Mouse (Mus musculus): Measurements from ENCODE around the gene Msantd2. TPM values are rescaled to one million over a fixed set of nuclear protein-coding genes. Genes with fewer than 3 reads are reported as not detected.

Msantd2 gene
- polyA plus RNA-seq (2015; fragmentation: Nextera tagmentation; extraction: Ambion mirVana), result 10.8 and 11.0 TPM in 2 replicates

DNA sequence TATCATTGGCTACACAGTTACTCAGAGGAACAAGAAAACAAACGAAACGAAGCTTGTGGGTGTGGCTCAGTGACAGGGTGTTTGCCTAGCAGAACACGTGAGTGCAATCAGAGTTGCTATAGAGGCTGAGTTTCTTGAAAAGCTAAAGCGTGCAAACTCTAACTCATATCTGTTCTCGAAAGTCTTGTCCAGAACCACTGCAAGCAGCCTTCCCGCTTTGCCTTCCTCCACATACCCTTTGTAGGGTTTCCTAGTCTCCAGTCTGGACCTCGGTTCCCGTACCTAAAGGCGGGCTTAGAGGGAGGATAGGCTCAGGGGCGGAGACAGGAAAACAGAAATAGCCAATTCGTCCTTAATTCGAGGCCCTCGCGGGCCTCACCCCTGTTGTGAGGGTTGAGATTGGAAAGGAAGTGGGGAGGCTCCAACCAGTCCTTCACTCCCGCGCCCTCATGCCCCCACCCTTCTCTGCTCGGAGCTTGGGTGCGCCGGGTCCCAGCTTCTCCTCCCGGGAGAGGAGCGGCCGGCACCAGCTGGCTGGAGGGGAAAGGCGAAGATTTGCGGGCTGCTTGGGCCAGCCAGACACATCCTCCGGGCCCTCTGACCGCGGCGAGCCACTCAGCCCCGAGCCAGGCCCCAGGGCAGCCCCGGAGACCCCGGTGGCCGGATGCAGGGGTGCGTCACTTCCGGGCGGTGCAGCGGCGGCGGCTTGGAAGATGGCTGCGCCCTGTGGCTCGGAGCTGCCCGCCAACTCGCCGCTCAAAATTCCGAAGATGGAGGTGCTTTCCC, at the start of gene Msantd2:
Gene Msantd2, plus strand, starts transcription at position 709 of the 786 bp plus-strand sequence.

DNA sequence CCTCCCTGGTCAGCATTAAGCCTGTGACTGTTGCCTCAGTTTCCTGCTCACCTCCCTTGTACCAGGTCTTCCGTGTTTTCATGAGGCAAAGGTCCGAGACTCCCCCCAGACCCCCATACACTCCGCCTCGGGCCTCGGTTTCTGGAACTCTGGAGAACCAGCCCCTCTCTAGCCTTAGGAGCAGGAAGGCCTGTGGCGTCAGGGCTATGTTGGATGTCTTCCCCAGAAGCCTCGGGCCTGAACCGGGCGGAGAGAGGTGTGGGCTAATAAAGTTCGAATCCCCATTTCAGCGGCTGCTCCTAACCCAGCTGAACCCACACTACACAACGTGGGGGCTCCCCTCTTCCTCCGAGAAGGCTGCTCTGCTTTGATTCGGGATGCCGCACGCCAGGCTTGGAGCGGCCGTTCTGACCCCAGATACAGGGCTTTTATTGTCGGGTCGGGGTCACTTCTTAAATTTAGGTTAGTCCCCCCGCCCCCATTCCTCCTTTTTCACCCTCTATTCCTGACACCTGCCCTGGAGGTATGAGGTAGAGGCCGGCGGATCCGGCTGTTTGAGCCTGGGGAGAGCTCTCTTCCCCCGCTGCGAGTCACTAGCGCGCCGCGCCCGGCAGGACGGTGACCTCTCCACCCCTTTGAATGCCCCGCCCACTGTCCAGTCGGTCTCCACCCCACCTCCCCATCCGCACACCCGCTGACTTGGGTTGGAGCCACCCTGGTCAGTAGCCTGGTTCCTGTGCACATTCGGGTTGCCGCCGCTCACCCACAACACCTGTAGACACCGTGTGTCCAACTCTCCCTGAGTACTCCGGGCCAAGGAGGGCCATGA, 38.5 kb downstream of the Msantd2 start, which contains the start of gene Esam:
Gene Esam, plus strand, starts transcription at position 683 of the 829 bp plus-strand sequence.

DNA sequence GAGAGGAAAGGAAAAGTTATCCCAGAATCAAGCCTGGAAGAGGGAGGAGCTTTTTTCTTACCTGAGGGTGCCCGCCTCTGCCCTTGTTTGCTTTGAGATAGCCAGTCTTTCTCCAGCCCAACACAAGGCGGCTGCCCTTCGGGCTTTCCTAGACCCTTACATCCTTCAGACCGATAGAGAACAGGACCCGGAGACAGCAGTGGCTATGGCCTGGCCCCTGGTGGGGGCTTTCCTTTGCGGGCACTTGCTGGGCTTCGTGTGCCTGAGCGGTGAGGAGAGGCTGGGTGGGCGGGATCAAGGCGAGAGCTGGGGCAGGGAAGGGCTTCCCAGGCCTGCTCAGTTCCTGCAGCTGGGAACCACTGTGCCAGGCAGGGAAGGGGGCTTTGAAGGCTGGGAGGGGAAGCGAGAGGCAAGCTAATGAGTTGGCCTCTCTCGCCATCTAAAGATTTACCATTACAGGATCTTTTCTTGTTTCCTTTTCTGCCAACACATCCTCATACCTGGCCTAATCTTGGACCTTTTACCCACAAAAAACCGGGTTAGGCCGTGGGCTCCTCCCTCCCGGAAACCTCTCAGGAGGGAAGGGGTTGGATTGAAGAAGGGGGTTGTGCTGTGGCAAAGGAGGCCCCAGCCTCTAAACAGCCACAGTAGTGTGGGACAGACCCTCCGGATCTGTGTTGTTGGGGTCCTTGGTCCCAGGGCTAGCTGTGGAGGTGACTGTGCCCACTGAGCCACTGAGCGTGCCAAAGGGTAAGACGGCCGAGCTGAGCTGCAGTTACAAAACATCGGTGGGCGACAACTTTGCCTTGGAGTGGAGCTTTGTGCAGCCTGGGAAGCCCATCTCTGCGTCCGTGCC, 50.3 kb downstream of the Msantd2 start, which contains the start of gene Vsig2:
Gene Vsig2, plus strand, starts transcription at position 86 of the 856 bp plus-strand sequence.

GRCm38 (mm10) chr9:37552536-37553293, 63.6 kb downstream of the Msantd2 start, which contains the start of gene Nrgn:
Nrgn (minus strand) TSS chr9:37552904.

DNA sequence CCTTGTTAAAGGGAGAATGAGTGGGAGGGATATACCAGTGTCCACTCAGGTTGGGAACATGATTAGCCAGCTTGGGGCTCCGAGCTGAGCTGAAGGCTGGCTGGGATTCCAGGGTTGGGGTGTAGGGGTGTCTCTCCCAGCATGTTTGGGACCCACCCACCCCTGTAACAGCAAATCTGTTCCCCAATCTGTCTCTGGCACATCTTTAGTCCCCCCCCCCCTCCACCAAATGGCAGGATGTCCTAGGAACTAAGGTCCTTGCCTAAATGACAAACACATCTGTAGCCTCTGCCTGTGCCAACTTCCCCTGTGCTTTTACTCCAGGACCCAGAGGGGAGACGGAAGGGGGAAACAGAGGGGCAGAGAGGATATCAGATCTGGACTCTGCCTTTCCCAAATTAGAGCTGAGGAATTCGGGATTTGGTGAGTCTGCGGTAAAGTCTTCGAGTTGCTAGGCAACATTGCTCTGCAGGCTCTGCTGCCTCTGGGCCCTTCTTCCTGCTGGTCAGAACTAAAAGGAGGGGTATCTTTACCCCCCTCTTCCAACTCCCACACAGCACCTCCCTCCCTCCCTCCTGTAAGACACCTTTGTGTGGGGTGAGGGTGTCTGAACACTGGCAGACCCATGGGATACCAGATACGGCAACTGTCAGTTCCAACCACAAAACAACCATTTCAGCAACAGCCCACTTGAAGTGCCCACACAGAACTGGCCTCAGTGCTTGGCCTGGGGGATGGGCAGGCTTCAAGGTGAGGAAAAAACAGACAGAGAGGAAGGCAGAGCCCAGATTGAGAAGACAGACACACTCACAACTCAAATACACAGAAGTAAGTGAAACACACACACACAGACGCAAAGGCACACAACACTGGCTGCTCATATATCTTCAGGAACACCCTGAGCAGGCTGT, 66.0 kb downstream of the Msantd2 start, which contains the start of gene Siae:
Gene Siae, plus strand, starts transcription at position 861 of the 911 bp plus-strand sequence.

Other genes starting within 250 kb of the Msantd2 start
- 4.1 and 12.1 TPM in 2 replicates for gene Slc37a2, start 233.6 kb upstream of the Msantd2 start, polyA plus RNA-seq (2015; fragmentation: Nextera tagmentation; extraction: Ambion mirVana)
- 2.6 and 3.5 TPM in 2 replicates for gene Ccdc15, start 140.9 kb upstream of the Msantd2 start, polyA plus RNA-seq (2015; fragmentation: Nextera tagmentation; extraction: Ambion mirVana)
- gene Hepacam, start 122.0 kb upstream of the Msantd2 start, polyA plus RNA-seq (2015; fragmentation: Nextera tagmentation; extraction: Ambion mirVana), result 0.16 and 0.39 TPM in 2 replicates
- 4.3 and 11.5 TPM in 2 replicates for gene Robo4, start 87.4 kb upstream of the Msantd2 start, polyA plus RNA-seq (2015; fragmentation: Nextera tagmentation; extraction: Ambion mirVana)
- 0.07 TPM in 1 of 2 replicates, not detected in the other for gene Robo3, start 56.1 kb upstream of the Msantd2 start, polyA plus RNA-seq (2015; fragmentation: Nextera tagmentation; extraction: Ambion mirVana)
- 23.6 and 44.6 TPM in 2 replicates for gene Esam, start 38.8 kb downstream of the Msantd2 start, polyA plus RNA-seq (2015; fragmentation: Nextera tagmentation; extraction: Ambion mirVana)
- 0.92 and 3.2 TPM in 2 replicates for gene Vsig2, start 49.9 kb downstream of the Msantd2 start, polyA plus RNA-seq (2015; fragmentation: Nextera tagmentation; extraction: Ambion mirVana)
- 2.0 and 3.4 TPM in 2 replicates for gene Nrgn, start 63.6 kb downstream of the Msantd2 start, polyA plus RNA-seq (2015; fragmentation: Nextera tagmentation; extraction: Ambion mirVana)
- gene Siae, start 66.4 kb downstream of the Msantd2 start, polyA plus RNA-seq (2015; fragmentation: Nextera tagmentation; extraction: Ambion mirVana), result 12.8 and 18.8 TPM in 2 replicates
- 11.5 and 18.5 TPM in 2 replicates for gene Spa17, start 124.4 kb downstream of the Msantd2 start, polyA plus RNA-seq (2015; fragmentation: Nextera tagmentation; extraction: Ambion mirVana)
- gene Tbrg1, start 168.0 kb downstream of the Msantd2 start, polyA plus RNA-seq (2015; fragmentation: Nextera tagmentation; extraction: Ambion mirVana), result 123 and 129 TPM in 2 replicates
- 0.11 TPM in 1 of 2 replicates, not detected in the other for gene Panx3, start 179.9 kb downstream of the Msantd2 start, polyA plus RNA-seq (2015; fragmentation: Nextera tagmentation; extraction: Ambion mirVana)
- not detected in 2 replicates for gene Olfr160, start 226.9 kb downstream of the Msantd2 start, polyA plus RNA-seq (2015; fragmentation: Nextera tagmentation; extraction: Ambion mirVana)

Measured in adrenal gland, postnatal 0 days (tissue).